Mouse (Mus musculus): ENCODE data around the gene Stum.

GRCm38 (mm10) chr1:180403694-180404606, 79.4 kb downstream of the Stum start:
- no peak; the same call in 1 of the 2 replicates for TF ChIP-seq POLR2A (IDR thresholded peaks at IDR 0.05; ENCODE audit: low read depth, low read length)
- TF ChIP-seq CTCF (IDR thresholded peaks at IDR 0.05; ENCODE audit: extremely low read depth, insufficient read length, insufficient replicate concordance, low read depth, low read length) = no peak

Data from small intestine, adult 2 months (tissue).